ENCODE assay signal across 8 mouse cellular contexts in genomic region chr6:81817050-81817827, GRCm38 (mm10).
DNase-seq lines count a peak whose midpoint lies in the region; ATAC-seq and TF ChIP-seq lines count a peak whose summit lies in the region.

No protein-coding gene starts in this region.

- no peaks in the 10 kb centered on the region for H3K9me3 ChIP-seq in midbrain, embryonic 14.5 days (ENCODE audit: control insufficient read depth, low read length)

- H3K27me3 ChIP-seq in midbrain, embryonic 14.5 days (ENCODE audit: control insufficient read depth, insufficient read depth, low read length) = no peaks in the 10 kb centered on the region

- H3K4me3 ChIP-seq in left cerebral cortex, adult 2 months = no peak overlapping the region
- no peak overlapping the region for H3K4me3 ChIP-seq in midbrain, embryonic 14.5 days (replicated peaks; ENCODE audit: low read depth, low read length)

- DNase-seq in gastrocnemius, postnatal 4 days (ENCODE audit: low spot score in 2 of 2) = peak; percentile 20 to 33
- DNase-seq in gastrocnemius, adult 8-10 months (ENCODE audit: low spot score in 2 of 2) = no peak
- peak; percentile 45 for DNase-seq in Muller cell, postnatal 12 days (ENCODE audit: inconsistent ontology term)
- DNase-seq in cerebellum, postnatal 25 days = peak; percentile 61 to 76
- peak; percentile 23 to 52 for DNase-seq in heart, postnatal 14 days
- peak; percentile 74 to 80 for DNase-seq in left cerebral cortex, adult 2 months (ENCODE audit: extremely low spot score in 1 of 2, low spot score in 2 of 2)
- peak; percentile 88 for DNase-seq in midbrain, embryonic 14.5 days
- no peak for DNase-seq in thymus, postnatal 10 days (ENCODE audit: low spot score in 2 of 2)

- H3K27ac ChIP-seq in left cerebral cortex, adult 2 months = peak overlapping the region; percentile 38
- no peak overlapping the region for H3K27ac ChIP-seq in midbrain, embryonic 14.5 days (replicated peaks; ENCODE audit: low read depth, low read length)

- peak; percentile 85 for TF ChIP-seq CTCF in left cerebral cortex, adult 2 months (IDR thresholded peaks at IDR 0.05)

- H3K36me3 ChIP-seq in midbrain, embryonic 14.5 days (ENCODE audit: control insufficient read depth, insufficient read depth, low read length) = no peaks in the 10 kb centered on the region

- intact Hi-C loops in heart, postnatal 14 days (cut with DNase I) = no loop called here
- intact Hi-C loops in left cerebral cortex, adult 2 months (cut with DNase I) = no loop called here

- no peaks in the 10 kb centered on the region for H3K4me1 ChIP-seq in midbrain, embryonic 14.5 days (ENCODE audit: control insufficient read depth, insufficient read depth, low read length)

- H3K4me2 ChIP-seq in midbrain, embryonic 14.5 days (ENCODE audit: low read length) = no peak overlapping the region

- WGBS in midbrain, embryonic 14.5 days = 73% methylated on average over 9 of the region's 9 CpGs

- no peak overlapping the region for H3K9ac ChIP-seq in midbrain, embryonic 14.5 days (replicated peaks; ENCODE audit: low read length)

- ATAC-seq in midbrain, embryonic 14.5 days (ENCODE audit: low FRiP score, low TSS enrichment) = peak; percentile 72; the same call in 1 of the 2 replicates

Comparison
In these comparisons a context has a peak if more than half of its experiments do, and no peak if none do; other contexts are left out.
1. DNase-seq: peak in gastrocnemius, postnatal 4 days (2 of 2), Muller cell, postnatal 12 days (single experiment), cerebellum, postnatal 25 days (2 of 2), heart, postnatal 14 days (2 of 2), left cerebral cortex, adult 2 months (2 of 2) and midbrain, embryonic 14.5 days (single experiment); none in gastrocnemius, adult 8-10 months (0 of 2) and thymus, postnatal 10 days (0 of 2).